Mouse (Mus musculus) ES-E14 (cell line): Measurements from ENCODE around the gene Asphd1.
"Not testable (repeated sequence)": the region's sequence is repeated elsewhere in the genome, so short reads cannot be mapped to it uniquely, and the experiment has no call there.

ENCODE experiments used
- CHD2 ChIP-seq: IDR thresholded peaks from 2 replicates; pipeline ENCODE4 v1.6.1; 2014; ENCODE audit warnings: mild to moderate bottlenecking, low read depth, low read length, inconsistent platforms
- HCFC1 ChIP-seq: IDR thresholded peaks from 2 replicates; pipeline ENCODE4 v1.6.1; 2012; ENCODE audit warnings: low read length, inconsistent platforms, borderline replicate concordance; ENCODE audit not compliant: insufficient read depth
- ZC3H11A ChIP-seq: IDR thresholded peaks from 2 replicates; pipeline ENCODE4 v1.6.1; 2012; ENCODE audit warnings: low read depth, mild to moderate bottlenecking, inconsistent platforms, low read length, borderline replicate concordance
- ZNF384 ChIP-seq: IDR thresholded peaks from 2 replicates; pipeline ENCODE4 v1.6.1; 2012; ENCODE audit warnings: low read depth, low read length, inconsistent platforms

DNA sequence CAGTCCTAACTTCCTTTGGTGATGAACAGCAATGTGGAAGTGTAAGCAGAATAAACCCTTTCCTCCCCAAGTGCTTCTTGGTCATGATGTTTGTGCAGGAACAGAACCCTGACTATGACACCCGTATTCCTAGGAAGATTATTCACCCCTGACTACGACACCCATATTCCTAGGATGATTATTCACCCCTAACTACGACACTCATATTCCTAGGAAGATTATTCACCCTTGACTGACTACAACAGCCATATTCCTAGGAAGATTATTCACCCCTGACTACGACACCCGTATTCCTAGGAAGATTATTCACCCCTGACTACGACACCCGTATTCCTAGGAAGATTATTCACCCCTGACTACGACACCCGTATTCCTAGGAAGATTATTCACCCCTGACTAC lies 49.6 kb downstream of the Asphd1 start:
- TF ChIP-seq CHD2, HCFC1, ZNF384, ZC3H11A: not testable (repeated sequence)
